Mouse (Mus musculus) hindlimb bud, embryonic 11.5 days (tissue): ENCODE measurements around the gene Chd1l.

ENCODE experiments used
- DNase-seq: peaks from one replicate; pipeline ENCODE4 v3.0.0-alpha.2; 2012; ENCODE audit warnings: low read depth, low spot score; ENCODE audit errors: extremely low spot score

Chd1l gene

DNA sequence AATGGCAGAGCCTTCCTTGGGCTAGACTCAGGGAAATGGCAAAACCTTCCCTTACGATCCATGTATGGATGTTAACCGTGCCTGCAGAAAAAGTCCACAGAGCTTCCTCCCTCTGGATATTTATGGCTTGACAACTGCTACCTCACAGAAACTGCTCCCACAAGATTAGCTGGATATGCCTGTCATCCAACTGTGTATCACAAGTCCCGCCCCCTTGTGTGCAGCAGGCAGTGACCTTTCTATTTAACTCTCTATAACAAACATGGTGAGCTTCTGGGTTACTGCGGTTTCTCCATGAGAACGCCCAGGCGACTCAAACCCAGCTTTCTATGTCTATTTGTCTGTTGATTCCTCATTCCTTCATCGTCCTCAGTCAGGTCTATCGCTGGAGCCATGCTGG, 7.9 kb upstream of the Chd1l start:
- no peak for DNase-seq

DNA sequence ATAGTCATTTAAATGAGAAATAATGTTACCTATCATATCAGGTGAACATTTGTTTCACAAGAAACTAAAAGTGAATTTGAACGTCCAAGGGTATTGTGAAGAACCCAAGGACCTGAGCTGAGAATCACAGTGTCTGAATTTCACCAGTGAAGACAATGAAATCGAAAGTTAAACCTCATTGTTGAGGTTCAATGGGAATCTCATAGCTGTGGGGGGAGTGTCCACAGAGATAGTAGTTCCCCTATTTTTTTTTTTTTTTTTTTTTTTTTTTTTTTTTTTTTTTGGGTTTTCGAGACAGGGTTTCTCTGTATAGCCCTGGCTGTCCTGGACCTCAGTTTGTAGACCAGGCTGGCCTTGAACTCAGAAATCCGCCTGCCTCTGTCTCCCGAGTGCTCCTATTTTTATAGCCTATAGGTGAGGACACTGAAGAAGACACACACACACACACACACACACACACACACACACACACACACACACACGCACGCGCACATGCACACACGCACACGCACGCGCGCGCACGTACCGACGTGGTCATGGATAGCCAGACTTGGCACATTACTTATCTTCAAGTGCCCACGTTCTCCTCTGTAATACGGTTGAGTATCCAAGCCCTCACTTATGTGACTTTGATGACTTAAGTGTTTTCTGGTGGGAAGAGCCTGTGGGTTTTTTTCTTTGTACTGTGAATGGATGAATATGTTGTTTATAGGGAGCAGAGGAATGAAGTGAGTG, 7.3 kb upstream of the Chd1l start:
- DNase-seq, result no peak

DNA sequence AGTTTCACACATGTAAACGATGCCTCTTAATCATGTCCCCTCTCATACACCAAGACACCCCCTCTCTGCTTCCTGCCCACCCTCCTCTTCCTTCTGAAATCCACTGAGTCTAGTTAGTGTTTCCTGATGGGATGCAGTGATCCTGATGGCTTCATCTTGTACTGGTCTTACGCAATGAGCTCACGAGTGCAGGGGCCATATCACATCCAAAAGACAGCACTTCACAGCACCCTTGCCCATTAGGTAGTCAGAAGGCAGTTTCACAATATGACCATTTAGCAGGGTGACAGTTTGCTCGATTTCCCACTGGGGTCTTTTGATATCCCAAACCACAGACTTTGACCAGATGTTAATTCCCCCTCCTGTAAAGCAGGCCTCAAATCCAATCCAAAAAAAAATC, 5.9 kb upstream of the Chd1l start:
- DNase-seq, result no peak

DNA sequence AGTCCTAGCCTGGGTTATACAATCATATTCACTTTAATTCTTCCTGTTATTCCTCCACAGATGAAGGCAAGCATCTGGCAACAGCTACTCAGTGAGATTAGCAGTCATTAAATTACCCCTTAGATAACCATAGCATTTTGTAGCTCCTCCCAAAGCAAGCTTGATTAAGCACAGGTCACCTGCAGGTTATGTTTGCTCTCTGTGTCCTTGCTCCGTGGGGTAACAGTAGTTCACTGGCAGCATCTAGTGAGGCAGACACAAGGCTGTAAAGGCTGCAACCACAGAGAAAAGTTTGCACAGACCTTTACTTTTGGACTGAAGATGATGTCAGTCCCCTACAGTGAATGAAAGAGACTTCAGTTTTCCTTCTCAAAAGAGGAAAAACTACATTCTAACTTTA, 5.2 kb upstream of the Chd1l start:
- DNase-seq, result no peak

DNA sequence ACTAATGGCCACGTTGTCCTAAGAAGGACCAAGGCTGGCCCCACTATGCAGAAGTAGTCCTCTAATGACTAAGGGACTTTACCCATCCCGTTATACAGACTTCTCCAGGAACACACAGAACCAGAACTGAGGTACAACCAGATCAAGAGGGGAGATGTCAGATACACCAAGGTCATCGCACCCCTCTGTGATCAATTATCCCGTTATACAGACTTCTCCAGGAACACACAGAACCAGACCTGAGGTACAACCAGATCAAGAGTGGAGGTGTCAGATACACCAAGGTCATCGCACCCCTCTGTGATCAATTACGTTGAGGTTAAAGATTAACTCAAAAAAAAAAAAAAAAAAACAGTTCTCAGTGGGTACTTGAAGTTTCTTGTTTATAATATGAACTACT, 1.0 kb upstream of the Chd1l start:
- DNase-seq, result no peak

DNA sequence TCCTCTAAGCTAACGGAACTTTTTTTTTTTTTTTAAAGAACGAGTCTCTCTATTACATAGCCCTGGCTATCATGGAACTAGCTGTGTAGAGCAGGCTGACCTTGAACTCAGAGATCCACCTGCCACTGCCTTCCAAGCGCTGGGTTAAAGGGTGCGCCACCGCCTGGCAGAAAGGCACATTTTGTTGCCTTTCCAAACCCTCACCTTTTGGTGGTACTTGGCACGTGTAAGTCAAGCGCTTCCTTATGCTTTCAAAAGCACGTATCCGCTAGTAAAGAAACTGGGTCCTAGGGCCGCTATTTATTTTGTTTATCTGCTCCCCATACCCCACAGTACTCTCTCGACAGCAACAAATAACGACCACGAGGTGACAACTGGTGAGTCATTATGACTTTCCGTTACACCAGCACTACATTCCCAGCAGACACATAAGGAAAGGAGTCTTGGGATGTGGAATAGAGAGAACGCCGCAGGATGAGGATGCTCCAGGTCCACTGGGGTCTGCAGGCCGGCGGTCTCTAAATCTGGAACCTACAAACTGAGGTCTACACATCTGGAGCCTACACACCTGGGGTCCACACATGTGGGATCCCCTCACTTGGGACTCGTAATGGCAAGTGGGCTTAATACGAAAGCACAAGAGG, 680 bp downstream of the Chd1l start:
- no peak for DNase-seq

GRCm38 (mm10) chr3:97600050-97600832, 9.8 kb downstream of the Chd1l start:
- DNase-seq, result no peak

DNA sequence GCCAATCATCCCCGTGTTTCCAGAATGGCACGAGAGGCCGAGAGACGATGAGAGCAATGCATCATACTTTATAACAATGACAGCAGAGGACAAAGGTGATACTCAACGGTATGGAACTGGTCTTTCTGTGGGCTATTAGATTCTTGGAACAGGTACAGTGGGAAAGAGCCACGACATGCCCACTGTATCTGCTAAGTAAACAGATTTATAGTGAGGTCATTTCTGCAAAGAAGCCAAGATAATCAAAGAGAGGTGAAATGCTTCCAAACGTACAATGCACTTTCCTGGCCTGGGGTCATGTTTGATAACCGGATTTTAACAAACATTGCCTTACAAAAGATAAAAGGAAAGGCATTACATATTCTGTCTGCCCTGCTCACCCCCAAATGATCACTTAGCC, 13.2 kb downstream of the Chd1l start:
- DNase-seq, result no peak

DNA sequence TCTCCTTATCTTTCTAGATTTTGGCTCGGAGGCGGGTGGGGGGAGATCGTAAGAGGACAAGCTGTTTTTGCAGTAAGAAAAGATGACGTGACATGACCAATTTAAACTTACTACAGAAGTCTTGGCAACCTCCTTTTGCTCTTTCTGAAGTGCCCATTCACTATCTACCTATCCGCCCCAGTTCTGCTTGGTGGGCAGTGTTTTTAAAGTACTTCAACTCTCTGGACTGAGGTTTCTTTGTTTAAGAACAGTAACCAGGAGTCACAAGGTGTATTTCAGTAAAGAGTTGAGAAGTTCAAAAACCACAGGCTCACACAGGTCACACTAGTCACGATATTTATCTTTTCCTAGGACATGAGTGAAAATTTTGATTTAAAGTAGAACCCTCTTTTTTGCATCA, 14.9 kb downstream of the Chd1l start:
- no peak for DNase-seq

- no peak for DNase-seq
Observed at GRCm38 (mm10) chr3:97594140-97594539, 15.9 kb downstream of the Chd1l start.

DNA sequence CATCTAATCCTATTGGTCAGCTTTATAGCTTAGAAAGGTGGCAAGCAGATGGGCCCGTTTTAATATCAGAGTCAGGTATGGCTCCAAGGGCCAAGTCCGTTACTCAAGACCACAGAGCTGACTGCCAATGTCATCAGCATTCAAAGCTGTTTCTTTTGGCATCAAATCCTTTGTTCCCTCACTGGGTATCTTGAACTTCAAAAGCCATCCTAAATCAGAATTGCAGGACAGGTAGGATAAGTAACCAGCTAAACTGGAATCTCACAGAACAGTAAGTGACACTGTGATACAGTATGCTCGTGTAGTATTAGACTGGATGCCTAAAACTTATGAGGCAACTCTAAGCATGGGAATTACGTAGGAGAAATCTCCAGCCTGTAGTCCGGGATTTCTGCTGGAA, 16.9 kb downstream of the Chd1l start:
- no peak for DNase-seq

GRCm38 (mm10) chr3:97590699-97591098, 19.3 kb downstream of the Chd1l start:
- no peak for DNase-seq

- no peak for DNase-seq
Observed at GRCm38 (mm10) chr3:97587656-97588055, 22.3 kb downstream of the Chd1l start.

GRCm38 (mm10) chr3:97585383-97586160, 24.4 kb downstream of the Chd1l start:
- DNase-seq, result peak; percentile 72

GRCm38 (mm10) chr3:97573807-97574206, 36.2 kb downstream of the Chd1l start:
- DNase-seq, result no peak

- no peak for DNase-seq
Observed at GRCm38 (mm10) chr3:97564588-97564987, 45.4 kb downstream of the Chd1l start.

- no peak for DNase-seq
Observed at GRCm38 (mm10) chr3:97558554-97558953, 51.4 kb downstream of the Chd1l start.

DNA sequence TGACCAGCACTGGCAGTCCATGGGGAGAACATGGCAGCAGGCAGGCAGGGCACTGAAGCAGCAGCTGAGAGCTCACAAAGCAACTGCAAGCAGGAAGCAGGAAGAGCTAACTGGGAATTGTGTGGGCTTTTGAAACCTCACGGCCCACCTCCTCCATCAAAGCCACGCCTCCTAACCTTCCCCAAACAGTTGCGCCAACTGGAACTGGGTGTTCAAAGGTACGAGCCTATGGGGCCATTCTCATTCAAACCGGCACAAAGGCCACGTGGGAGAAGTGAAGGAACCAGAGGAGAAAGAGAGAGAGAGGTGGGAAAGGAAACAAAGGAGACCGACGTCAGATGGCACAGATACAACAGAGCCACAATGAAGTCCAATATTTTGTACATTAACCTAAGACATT, 63.8 kb downstream of the Chd1l start:
- no peak for DNase-seq

DNA sequence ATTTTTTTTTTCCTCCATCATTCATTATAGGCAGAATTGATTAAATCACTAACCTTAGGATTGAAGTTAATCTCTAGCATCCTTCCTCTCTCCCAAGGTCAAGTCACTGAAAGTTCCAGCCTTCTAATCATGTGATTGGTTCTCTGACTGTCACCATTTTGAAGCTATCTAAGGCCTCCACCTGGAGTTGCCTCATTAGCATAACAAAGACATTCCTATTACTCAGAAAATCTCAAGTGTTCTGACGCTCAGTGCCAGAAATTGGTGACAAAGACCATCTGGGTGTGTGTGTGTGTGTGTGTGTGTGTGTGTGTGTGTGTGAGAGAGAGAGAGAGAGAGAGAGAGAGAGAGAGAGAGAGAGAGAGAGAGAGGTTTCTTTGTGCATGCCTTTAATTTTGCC, 69.8 kb downstream of the Chd1l start:
- DNase-seq, result no peak

DNA sequence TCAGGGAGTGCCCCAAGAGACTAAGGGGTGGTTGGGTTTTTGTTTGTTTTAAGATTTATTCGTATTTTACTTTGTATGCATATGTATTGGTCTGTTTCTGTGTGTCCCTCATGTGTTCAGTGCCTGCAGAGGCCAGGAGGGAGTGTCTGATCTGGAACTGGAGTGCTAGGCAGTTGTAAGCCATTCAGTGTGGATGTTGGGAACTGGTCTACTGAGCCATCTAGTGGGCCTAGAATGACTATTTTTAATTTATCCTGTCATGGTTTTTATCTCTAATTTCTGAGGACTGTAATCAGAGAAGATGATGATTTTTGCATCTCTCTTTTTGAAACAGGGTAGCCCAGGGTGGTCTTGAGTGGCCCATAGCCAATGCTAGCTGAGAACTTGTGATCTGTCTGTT, 71.4 kb downstream of the Chd1l start:
- no peak for DNase-seq

GRCm38 (mm10) chr3:97537006-97537405, 73.0 kb downstream of the Chd1l start:
- DNase-seq, result no peak
